Mouse (Mus musculus) spleen, postnatal 4 days (tissue): ENCODE results near the gene Col27a1.

Experiments
- DNase-seq, 2 experiments: peaks; one replicate each; pipeline ENCODE4 v3.0.0; 2022; ENCODE audit warnings: low spot score in 2 of 2

Col27a1 gene

DNA sequence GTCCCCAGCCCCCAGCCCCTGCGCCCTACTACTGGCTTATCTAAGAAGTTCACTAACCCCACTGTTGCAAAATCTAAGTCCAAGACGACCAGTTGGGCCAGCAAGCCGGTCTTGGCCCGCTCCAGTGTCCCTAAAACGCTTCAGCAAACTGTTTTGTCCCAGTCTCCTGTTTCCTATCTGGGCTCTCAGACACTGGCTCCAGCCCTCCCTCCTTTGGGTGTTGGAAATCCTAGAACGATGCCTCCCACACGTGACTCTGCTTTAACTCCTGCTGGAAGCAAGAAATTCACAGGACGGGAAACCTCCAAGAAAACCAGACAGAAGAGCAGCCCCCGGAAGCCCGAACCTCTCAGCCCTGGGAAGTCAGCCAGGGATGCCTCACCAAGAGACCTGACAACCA is 11.6 kb downstream of the Col27a1 start:
- DNase-seq, result no peak

DNA sequence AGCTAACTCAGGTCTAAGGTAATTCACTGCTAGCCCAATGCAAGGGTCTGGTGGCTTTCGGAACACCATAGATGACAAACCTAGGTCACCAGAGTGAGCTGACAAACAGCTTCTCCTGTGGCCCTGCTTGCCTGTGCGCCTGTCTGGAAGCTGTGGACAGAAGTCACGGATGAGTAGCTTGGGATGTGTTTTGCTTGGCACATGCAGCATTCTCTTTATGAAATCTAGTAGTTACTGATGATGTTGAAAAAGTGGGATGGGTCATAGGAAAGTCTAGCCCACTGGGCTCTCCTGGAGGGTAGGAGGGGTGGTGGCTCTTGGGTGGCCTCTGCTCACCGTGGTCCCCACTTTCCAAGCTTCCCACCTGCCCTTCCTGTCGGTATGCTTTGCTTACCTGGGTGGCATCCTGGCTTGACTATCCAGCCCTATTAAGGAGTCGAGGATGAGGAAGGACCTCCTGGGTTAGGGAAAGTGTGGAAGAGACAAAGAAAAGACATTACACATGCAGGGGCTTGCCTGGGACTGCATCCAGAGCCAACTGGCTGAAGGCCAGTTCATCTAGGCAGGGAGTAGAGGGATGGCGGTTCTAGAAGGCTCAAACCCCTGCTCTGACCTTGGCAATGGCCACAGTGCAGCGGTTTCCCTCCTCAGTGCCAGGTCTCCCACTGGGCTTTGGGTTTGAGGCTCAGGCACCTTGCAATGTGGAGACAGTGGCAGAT is 12.5 kb downstream of the Col27a1 start:
- DNase-seq, result no peak

DNA sequence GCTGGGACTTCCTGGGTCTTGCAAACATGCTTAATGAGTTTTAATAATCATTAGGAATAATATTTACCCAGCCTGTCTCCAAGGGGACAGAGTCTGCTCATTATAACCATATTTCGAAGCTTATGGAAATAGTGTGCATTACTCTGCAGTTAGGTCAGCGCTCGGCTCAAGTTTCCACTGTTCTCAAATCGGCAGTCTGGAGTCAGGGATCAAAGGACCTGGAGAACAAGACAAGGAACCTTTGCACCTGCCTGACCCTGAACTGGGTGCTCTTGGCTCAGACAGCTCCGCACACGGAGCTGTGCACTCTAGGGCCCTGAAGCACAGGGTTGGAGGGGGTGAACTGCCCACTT is 13.1 kb downstream of the Col27a1 start:
- no peak for DNase-seq

DNA sequence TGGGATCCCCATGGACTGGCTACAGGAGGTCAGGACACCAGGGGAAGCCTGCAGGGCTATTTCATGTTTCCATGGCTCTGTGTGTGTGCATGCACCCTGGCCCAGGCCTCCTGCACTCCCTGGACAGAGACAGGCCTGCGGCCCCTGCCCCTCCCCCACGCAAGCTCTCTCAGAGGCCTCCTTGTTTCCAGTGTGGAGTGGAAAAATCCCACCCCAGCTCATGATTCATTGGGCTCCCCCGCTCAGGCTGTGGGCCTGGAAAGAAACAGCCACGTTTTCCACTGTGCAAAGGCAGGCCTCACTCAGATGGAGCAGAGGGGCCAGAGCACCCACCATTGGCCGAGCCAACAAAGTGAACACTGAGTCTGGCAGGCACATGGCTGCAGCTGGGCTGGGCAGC is 15.1 kb downstream of the Col27a1 start:
- no peak for DNase-seq

DNA sequence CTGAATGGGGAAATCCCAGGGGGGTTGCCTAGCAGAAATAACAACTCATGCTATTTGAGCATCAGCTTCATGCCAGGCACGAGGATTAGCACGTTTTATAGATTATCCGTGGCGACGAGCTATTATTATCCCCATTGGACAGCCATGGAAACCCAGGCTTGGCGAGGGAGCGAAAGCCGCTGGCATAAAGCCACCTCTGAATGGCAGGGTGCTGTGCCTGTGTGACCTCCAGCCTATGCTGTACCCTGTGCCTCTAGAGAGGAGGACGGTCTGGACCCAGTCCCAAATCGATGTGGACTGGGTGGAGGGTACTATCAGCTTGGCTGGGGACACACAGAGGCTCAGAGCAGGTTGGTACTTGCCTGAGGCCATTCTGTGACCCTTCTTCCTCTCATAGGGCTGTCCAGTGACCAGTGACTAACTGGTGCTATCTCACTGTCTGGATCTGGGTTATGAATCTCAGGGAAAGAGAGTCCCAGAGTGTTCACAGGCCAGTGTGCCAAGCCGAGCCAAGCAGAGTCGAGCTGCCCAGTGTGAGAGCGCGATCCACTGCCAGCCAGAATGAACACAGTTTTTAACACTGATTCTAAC is 16.3 kb downstream of the Col27a1 start:
- no peak for DNase-seq

DNA sequence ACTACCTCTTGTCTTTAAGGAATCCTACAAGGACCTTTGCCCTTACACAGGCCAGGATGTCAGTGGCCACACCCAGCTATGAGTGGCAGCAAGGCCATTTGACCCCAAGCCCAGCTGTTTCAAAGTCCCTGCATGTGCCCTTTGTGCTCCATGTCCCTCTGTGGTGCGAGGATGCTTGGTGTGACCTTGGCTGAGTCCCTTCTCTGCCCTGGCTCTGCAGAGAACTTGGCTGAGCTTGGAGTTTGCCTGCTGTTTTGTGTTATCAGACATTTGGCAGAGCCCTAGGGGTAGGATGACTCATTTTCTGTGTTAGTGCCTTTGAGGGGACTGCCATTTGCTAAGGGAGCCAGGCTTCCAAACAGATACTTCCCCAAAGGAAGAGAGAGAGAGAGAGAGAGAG is 17.3 kb downstream of the Col27a1 start:
- DNase-seq, result no peak

DNA sequence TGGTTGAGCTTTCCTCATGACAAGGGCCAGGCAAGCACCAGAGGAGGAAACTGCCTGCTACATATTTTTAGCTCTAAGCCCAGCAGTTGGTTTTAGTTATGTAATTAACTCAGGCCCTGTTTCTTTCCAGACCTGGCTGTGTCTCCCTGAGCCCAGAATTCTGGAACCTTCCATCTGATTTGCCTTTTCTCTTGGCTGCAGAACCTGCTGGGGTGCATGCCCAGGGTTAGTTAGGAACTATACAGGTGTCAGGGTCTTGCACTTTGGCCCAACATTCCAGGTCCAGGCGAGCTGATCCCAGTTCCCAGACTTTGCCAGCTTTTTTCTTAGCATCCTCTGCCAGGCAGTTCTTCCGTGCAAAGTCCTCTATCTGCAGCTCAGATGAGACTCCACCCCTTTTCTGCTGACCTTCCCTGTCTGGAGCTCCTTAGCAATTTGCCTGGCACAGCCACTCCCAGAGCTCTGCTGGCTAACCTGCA is 18.8 kb downstream of the Col27a1 start:
- no peak for DNase-seq

DNA sequence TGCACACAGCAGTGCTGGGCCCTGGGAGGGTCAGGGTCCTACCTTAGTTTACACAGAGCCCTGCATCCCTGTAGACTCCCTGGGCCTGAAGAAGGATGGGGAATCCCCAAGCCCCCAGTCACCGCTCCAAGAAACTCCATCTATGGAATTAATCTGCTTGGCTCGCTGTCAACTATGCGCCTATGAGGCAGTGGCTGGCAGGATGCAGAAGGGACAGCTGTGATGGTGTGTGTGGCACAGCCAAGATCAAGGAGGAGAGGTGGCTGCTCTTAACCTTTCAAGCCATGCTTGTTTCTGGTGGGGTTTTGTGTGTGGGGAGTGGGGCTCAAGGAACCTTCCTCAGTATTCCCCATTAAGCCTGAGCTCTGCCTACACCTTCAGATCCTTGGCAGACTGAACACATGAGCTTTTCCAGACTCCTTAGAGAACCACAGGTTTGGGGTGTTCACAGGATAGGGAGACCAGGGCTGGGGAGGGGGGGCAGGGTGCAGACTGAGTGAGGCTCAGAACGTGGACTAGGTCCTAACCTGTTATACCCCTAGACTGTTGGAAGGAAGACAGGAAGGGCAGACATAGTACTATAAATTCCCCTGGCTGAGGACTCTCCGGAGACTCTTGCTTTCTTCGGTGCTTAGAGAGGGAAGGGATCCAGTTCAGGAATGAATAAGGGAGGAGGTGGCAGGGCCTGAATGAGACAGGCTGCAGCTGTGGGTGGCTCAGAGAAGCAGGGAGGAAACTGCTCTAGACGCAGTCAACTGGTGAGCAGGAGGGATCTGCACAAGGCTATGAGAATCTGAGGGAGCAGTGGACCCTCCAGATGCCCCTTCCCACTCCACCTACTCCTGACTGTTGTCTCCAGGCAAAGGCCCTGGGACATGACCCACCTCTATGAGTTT is 20.0 kb downstream of the Col27a1 start:
- DNase-seq, result no peak

DNA sequence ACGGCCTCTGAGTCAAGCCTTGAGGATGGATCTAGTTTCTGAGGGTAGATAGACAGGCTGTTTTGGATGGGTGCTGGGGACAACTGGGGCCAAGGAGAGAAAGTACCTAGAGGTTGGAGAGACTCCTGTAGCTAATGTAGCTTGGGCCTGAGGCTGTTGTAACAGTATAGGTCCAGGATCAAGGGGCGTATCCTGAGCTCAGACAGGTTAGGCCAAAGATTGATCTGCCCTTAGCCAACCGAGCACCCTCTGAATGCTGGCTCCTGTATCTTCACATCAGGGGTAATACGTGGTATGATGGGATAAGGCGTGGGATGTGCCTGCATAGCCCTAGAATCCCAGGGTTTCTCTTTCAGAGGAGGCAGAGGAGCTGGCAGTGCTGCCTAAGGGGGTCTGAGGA is 21.0 kb downstream of the Col27a1 start:
- no peak for DNase-seq

DNA sequence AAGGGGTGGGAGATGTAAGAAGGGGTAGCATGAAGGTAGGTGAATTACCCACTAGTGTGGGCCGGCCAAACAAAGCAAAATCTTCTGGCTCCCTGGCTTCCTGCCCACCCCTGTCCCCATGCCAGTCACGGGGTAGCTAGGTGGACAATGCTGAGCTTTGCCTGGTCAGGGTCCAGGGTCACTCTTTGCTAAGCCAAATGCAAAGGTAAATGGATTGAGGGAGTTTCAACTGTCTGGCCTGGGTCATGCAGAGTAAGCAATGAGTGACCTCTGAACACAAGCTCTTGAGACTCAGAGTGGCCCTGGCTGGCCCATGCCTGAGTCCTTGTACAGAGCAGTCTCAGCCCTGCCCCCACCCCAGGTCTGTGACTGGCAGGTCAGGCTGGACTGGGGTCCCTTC is 22.4 kb downstream of the Col27a1 start:
- no peak for DNase-seq

DNA sequence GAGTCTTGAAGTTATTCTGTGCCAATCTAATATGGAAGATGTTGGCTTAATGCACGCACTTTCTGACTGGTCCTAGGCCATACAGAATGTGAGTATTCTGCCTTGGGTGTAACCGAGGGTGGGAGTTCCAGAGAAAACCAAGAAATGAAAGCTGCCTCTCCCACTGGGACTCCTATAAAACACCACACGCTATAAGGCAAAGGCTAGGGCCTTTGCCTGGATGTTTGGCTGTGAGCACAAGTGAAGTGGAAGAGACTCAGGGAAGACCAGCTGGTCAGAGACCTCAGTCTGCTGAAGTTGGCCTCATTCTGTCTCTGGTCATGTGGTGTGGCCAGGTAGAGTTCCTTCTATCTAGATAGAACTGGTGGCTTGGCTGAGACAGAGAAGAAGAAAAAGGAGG is 23.4 kb downstream of the Col27a1 start:
- DNase-seq, result no peak

DNA sequence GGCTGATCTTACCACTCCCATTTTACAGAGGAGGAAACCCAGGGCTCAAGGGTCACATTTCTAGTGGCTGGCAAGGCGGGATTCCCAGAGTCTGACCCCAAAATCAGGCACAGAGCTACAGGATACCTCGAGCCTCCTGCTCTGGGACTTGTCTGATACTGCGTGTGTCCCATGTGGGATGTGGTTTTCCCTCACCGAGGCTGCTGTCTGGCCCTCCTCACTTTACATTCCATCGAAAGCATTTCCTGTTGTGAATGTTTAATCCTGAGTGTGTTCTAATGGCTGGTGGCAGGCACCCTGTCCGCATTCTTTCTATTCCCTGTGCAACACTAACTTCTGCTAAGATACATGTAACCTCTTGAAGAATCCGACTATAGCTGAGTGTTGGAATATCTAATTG is 24.3 kb downstream of the Col27a1 start:
- DNase-seq, result no peak

DNA sequence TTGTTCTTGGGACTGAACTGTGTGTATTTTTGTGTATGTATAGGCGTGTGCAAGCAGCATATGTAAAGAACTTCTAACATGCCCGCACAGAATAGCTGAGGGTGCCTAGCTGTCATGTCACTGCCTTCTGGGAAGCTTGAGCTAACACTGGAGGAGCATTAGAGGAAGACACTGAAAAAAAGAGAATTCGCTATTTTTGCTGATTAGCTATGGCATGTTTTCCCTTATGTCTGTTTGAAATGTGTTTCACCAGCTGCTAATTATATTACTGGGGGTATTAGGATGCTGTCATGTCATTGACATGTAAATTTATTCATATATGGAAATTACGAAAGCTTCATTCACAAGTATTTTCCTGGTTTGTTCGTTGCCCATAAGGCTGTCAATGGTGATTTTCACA is 24.9 kb downstream of the Col27a1 start:
- DNase-seq, result no peak

DNA sequence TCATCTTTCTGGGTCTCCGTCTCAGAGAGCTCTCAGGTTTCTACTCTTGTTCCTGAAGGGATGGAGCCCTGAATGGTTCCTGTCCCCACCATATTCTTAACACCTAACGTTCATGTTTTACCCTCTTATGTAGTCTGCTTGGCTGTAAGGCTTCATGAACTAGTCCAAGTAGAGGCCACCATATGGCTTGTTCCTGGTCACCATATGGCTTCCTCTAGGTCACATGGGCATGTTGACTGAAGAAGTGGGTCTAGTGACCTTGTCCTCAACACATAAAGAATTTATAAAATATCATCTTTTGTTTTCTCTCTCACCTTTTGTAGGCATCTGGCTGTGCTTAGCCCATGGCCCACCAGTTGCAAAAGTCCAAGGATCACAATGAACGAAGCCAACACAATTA is 27.2 kb downstream of the Col27a1 start:
- no peak for DNase-seq

DNA sequence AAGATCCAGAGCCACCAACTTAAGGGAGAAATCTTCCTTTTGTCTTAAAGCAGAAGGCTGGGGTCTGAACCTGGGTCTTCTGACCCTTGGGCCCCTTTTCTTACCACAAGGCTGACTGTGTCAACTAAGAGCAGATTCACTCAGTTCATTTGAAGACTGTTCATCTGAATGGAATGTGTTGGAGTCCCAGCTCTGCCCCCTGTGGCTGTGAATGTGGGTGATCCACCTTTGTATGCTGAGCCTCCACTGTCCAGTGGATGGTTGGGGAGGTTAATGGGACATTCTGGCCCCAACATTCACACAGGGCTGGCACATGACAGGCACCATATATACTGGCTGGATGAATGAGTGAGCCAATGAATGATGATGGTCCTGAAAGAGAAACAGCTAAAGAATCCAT is 34.2 kb downstream of the Col27a1 start:
- no peak for DNase-seq

DNA sequence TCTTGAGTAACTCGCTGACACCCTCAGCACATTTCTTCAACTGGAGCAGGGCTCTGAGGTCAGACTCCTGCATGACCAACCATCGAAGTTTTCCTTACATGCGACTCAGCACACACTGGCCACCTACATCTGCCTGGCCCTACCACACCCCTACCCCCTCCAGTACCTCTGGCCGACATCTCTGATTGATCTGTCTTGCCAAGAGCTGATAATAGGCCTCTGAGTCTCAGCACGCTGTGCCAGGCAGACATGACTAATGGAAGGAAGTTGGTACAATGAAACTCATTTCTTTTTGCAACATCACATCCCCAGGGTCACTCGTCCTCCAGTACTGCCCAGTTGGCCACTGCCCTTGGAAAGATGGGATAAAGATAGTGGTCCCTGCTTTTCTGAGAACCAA is 35.1 kb downstream of the Col27a1 start:
- no peak for DNase-seq

DNA sequence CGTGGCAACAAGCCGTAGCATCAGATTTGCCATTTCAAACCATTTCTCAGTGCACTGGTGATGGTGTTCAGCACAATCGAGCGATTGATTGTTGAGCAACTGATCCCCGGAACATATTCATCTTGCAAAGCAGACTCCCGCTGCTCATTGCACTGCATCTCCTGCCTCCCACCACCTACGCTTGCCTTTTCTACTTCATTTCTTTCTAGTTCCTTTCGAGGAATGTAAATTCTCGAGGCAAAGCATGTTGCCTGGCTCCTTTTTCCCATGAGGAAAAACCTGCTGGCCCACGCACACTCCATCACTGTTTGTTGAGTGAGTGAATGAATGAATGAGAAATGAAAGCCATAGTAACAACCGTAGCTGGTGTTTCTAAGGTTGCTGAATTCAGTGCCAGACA is 38.0 kb downstream of the Col27a1 start:
- no peak for DNase-seq

DNA sequence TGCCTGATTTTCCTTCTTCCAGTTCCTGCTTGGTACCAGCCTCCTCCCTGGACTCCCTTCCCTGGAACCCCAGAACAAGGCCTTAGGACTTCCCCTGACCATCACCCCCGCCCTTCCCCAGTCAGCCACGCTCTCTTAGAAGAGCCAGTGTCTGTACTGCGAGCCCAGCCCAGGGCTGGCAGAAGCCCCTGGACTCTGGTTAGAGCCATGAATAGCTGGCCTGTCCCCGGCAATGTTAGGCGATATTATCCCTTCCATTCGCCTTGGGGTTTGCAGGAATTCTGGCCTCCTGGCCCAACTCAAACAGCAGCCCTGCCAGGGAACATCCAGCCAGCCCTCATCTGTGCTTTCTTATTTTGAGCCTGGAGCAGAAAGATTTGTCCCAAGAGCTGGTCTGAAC is 39.9 kb downstream of the Col27a1 start:
- DNase-seq, result no peak

DNA sequence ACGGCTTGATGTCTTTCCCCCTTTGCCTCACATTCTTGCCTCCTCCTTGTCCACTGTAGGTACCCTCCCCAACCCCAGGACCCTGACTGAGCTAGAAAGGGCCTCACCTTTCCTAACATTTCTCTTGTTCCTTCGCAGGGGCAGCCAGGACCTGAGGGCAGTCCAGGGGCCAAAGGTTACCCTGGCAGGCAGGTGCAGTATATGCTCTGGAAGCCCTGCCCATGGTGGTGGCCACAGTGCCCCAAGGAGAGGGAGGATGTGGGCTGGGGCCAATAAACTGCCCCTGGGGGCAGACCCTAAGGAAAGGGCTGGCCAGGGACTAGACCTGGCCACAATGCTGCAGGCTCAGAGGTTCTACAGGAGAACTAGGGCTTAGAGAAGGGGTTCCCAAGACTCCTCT is 40.3 kb downstream of the Col27a1 start:
- DNase-seq, result no peak

DNA sequence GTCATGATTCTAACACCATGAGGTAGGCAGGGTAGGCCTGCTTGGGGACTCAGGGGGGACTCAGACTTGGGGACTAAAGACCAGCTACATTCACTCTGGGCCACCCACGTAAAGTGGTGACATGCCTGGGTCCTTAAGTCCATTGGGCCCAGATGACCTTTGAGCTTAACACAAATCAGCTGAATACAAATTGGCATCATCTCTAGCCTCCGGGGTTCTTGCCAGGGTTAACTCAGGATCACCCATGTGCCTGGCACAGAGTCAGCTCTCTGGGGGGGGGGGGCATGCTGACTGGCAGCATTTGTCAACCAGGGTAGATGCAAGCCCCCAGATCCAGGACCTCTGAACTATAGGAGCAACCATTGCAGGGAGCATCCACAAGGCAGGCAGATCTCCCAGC is 42.6 kb downstream of the Col27a1 start:
- DNase-seq, result no peak

DNA sequence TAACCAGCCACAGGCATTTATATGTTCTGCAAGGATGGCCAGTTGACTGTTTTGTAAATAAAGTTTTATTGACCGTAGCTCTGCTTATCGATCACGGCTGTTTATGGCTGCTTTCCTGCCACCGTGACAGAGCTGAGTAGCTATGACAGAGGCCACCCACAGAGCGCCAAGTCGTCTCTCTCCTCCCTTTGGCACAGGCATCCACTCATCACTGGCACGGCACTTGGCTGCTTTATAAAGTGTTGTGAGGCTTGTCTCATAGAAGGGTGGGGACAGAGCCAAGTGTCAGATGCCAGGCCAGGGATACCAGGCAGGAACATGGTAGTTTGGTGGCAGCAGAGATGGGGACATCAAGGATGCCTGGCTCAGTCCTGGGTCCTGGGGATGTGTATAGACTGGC is 43.5 kb downstream of the Col27a1 start:
- no peak for DNase-seq

DNA sequence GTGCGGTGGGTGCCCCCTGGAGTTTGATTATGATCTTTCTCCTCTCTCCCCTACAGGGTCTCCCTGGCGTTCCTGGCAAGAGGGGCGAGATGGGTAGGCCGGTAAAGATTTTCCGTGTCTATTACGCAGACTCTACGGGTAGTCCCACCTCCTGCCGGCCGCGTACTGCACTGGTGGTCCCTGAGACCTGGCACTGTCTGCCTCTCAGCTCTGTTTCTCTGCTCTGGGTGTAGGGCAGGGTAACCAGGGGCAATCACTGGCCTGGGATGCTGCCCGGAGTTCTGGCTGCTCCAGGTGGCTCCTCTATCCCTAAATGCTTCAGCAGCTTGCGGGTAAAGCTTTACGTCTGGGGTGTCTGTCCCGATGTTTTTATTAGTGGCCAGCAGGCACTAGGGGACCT is 44.3 kb downstream of the Col27a1 start:
- no peak for DNase-seq

DNA sequence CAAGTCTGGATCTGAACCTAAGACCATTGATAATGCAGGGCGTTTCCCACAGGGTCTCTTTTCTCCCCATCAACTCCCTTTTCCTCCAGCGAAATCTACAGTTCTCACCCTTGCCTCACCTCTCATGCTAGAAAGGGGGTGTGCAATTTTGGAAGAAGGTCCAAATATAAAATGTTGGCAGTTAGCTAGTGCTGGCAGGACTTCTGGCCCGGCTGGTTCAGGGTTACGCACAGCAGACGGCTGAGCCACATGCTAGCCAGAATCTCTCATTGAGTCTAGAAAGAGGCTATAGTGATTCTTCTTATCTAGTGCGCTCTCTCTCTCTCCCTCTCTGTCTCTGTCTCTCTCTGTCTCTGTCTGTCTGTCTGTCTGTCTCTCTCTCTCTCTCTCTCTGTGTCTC is 45.3 kb downstream of the Col27a1 start:
- no peak for DNase-seq
